Mouse (Mus musculus) C2C12 (cell line): ENCODE results near the gene Leprot. TPM values are rescaled to one million over a fixed set of nuclear protein-coding genes. Genes with fewer than 3 reads are reported as not detected.

Experiments
- H3K27me3 ChIP-seq: one replicate; pipeline ENCODE4 v1.6.1; 2011; ENCODE audit not compliant: control insufficient read depth, insufficient read depth, insufficient read length
- H3K36me3 ChIP-seq: one replicate; pipeline ENCODE4 v1.6.1; 2011; ENCODE audit not compliant: control insufficient read depth, insufficient read depth
- H3K4me3 ChIP-seq: one replicate; pipeline ENCODE4 v1.5.1; 2011; ENCODE audit warnings: mild to moderate bottlenecking, control low read depth; ENCODE audit not compliant: poor library complexity, insufficient read depth, severe bottlenecking
- H3K79me2 ChIP-seq: one replicate; pipeline ENCODE4 v1.6.1; 2011; ENCODE audit not compliant: control insufficient read depth, insufficient read depth
- H3K79me3 ChIP-seq: one replicate; pipeline ENCODE4 v1.6.1; 2011; ENCODE audit warnings: low read depth, control low read depth
- H3ac ChIP-seq: one replicate; pipeline ENCODE3; 2011; ENCODE audit warnings: low read depth; ENCODE audit not compliant: control insufficient read depth, insufficient read length
- CEBPB ChIP-seq: IDR thresholded peaks from one replicate; pipeline ENCODE4 v1.6.1; 2011; ENCODE audit warnings: low read depth, mild to moderate bottlenecking, control low read depth, moderate library complexity
- CTCF ChIP-seq: IDR thresholded peaks from one replicate; pipeline ENCODE4 v1.5.1; 2011; ENCODE audit not compliant: control insufficient read depth, insufficient read depth, insufficient read length
- FOSL1 ChIP-seq: IDR thresholded peaks from one replicate; pipeline ENCODE4 v1.8.0; 2011; ENCODE audit warnings: mild to moderate bottlenecking, low read length; ENCODE audit not compliant: poor library complexity, insufficient read depth, severe bottlenecking
- MAX ChIP-seq: IDR thresholded peaks from one replicate; pipeline ENCODE4 v1.6.1; 2011; ENCODE audit warnings: mild to moderate bottlenecking, control low read depth
- MYOD1 ChIP-seq: IDR thresholded peaks from one replicate; pipeline ENCODE4 v1.6.1; 2011; ENCODE audit warnings: low read depth; ENCODE audit not compliant: control insufficient read depth, insufficient read length
- MYOG ChIP-seq: IDR thresholded peaks from one replicate; pipeline ENCODE4 v1.6.1; 2011; ENCODE audit not compliant: control insufficient read depth, insufficient read length; ENCODE audit errors: extremely low read depth
- USF1 ChIP-seq: IDR thresholded peaks from one replicate; pipeline ENCODE4 v1.6.1; 2011; ENCODE audit warnings: low read depth, mild to moderate bottlenecking, control low read depth, moderate library complexity
- polyA plus RNA-seq: library from polyadenylated mRNA; unstranded; fragments of >200 nt; fragmentation: generic; extraction: Trizol; gene quantifications from one replicate; pipeline ENCODE4 v1.2.1, GENCODE M21; 2012; ENCODE audit warnings: missing spikeins

Leprot gene
- polyA plus RNA-seq, 1 experiment, result 41.2 TPM

GRCm38 (mm10) chr4:101620206-101620605 lies 27.3 kb upstream of the Leprot start:
- Histone ChIP-seq H3ac (no peak overlapping the region), H3K79me3 (no peaks in the 10 kb centered on the region), H3K36me3 (no peaks in the 10 kb centered on the region), H3K4me3 (no peak overlapping the region), H3K79me2 (no peaks in the 10 kb centered on the region), H3K27me3 (no peaks in the 10 kb centered on the region)
- no peak for TF ChIP-seq MAX
- TF ChIP-seq MYOD1, result no peak
- TF ChIP-seq FOSL1, result no peak
- no peak for TF ChIP-seq USF1
- no peak for TF ChIP-seq MYOG
- TF ChIP-seq CTCF, result no peak
- TF ChIP-seq CEBPB, result no peak

- no peak overlapping the region for H3K4me3 ChIP-seq
- H3K79me3 ChIP-seq, result no peaks in the 10 kb centered on the region
These were observed 26.3 kb upstream of the Leprot start for GRCm38 (mm10) chr4:101621241-101621640.

GRCm38 (mm10) chr4:101625278-101625677 lies 22.2 kb upstream of the Leprot start:
- Histone ChIP-seq H3K79me3 (no peaks in the 10 kb centered on the region), H3K79me2 (no peaks in the 10 kb centered on the region), H3K4me3 (no peak overlapping the region), H3K27me3 (no peaks in the 10 kb centered on the region), H3ac (no peak overlapping the region), H3K36me3 (no peaks in the 10 kb centered on the region)
- TF ChIP-seq MAX (no peak), MYOG (no peak), USF1 (no peak), CEBPB (no peak), CTCF (no peak), MYOD1 (no peak), FOSL1 (no peak)

More at GRCm38 (mm10) chr4:101621241-101621640, 26.3 kb upstream of the Leprot start:
- H3K27me3 ChIP-seq, result no peaks in the 10 kb centered on the region
- TF ChIP-seq CEBPB (no peak), MYOG (no peak), MYOD1 (no peak), CTCF (no peak), USF1 (no peak), MAX (no peak), FOSL1 (no peak)
- H3K79me2 ChIP-seq, result no peaks in the 10 kb centered on the region
- H3ac ChIP-seq, result no peak overlapping the region
- H3K36me3 ChIP-seq, result no peaks in the 10 kb centered on the region

- Histone ChIP-seq H3ac (no peak overlapping the region), H3K79me2 (no peaks in the 10 kb centered on the region), H3K36me3 (no peaks in the 10 kb centered on the region), H3K4me3 (no peak overlapping the region), H3K79me3 (no peaks in the 10 kb centered on the region), H3K27me3 (peaks cover 6% of the 10 kb centered on the region)
- no peak for TF ChIP-seq MAX
- no peak for TF ChIP-seq FOSL1
- TF ChIP-seq USF1, result no peak
- TF ChIP-seq MYOG, result no peak
- no peak for TF ChIP-seq CEBPB
- no peak for TF ChIP-seq CTCF
- no peak for TF ChIP-seq MYOD1
These were observed 11.9 kb upstream of the Leprot start for GRCm38 (mm10) chr4:101635596-101635995.

- no peaks in the 10 kb centered on the region for H3K79me2 ChIP-seq
- no peak overlapping the region for H3ac ChIP-seq
- H3K27me3 ChIP-seq, result peaks cover 5% of the 10 kb centered on the region
- TF ChIP-seq USF1 (no peak), CTCF (no peak), MAX (no peak), MYOG (no peak), MYOD1 (no peak), CEBPB (no peak), FOSL1 (no peak)
- no peaks in the 10 kb centered on the region for H3K36me3 ChIP-seq
- H3K4me3 ChIP-seq, result no peak overlapping the region
- no peaks in the 10 kb centered on the region for H3K79me3 ChIP-seq
These were observed 10.0 kb upstream of the Leprot start for GRCm38 (mm10) chr4:101637472-101637871.

- Histone ChIP-seq H3K36me3 (no peaks in the 10 kb centered on the region), H3ac (no peak overlapping the region), H3K4me3 (no peak overlapping the region), H3K27me3 (no peaks in the 10 kb centered on the region), H3K79me2 (no peaks in the 10 kb centered on the region), H3K79me3 (no peaks in the 10 kb centered on the region)
- TF ChIP-seq USF1, result no peak
- no peak for TF ChIP-seq CEBPB
- TF ChIP-seq FOSL1, result no peak
- no peak for TF ChIP-seq MYOD1
- no peak for TF ChIP-seq MAX
- no peak for TF ChIP-seq CTCF
- no peak for TF ChIP-seq MYOG
These were observed 6.9 kb upstream of the Leprot start for GRCm38 (mm10) chr4:101640631-101641030.
